Mouse (Mus musculus): ENCODE measurements around the gene AI413582. TPM values are rescaled to one million over a fixed set of nuclear protein-coding genes. Genes with fewer than 3 reads are reported as not detected.

Gene AI413582
- polyA plus RNA-seq, 1 experiment from 2014 or later = 19.7 TPM

DNA sequence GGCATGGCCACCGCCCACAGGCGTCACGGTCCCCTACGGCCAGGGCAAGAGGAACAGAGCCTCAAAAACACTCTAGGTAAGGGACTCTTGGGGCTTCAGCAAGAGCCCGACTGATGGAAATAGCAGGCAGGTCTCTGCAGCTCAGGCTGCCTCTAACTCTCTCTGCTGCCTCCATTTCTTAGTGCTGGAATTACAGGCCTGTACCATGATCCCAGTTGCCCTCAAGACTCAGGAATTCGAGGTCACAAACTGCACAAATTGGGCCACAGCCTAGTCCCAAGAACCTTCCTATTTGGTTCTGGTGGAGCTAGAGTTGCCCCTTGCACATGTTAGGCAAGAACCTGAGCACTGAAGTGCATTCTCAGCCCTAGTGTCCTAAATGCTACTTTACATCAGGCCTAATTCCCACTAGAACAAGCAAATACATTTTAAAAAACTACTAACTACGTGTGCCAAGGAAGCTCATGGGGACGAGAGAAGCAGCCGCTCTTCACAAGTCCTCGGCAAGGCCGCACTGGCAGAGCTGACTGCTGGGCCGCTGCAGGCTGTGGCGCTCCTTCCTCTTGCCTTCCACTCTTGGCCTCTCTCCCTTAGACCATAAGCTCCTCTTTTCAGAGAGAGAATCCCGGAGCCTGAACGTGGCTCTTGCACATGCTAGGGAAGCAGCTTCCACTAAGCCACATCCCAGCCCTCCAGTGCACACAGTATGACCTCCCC, 30.3 kb upstream of the AI413582 start:
- Histone ChIP-seq H3K27me3 (ENCODE audit: insufficient read depth, poor library complexity, severe bottlenecking) (no peaks in the 10 kb centered on the region), H3K36me3 (peaks cover 46% of the 10 kb centered on the region), H3K27ac (peak overlapping the region; percentile 82), H3K9me3 (no peaks in the 10 kb centered on the region), H3K4me3 (no peak overlapping the region), H3K4me1 (peaks cover 69% of the 10 kb centered on the region)
- WGBS = 66% methylated on average over 15 of the region's 15 CpGs
- no peak for DNase-seq (ENCODE audit: low spot score)

DNA sequence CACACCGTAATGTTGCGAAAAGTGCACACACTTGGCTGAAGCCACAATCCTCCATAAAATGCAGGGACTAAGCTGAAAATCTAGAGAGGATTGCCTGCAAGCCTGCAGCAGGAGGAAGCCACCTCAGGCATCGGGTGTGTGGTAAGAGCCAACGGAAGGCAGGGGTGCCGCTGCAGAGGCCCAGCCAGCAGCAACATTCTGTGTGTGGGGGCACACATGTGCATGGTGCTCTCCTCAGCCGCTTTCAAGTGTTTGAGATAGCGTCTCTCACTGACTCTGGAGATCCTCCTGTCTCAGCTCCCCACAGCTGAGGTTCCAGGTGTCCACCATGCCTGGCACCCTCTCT, 27.0 kb upstream of the AI413582 start:
- whole genome bisulfite sequencing = 96% methylated on average over 7 of the region's 7 CpGs
- Histone ChIP-seq H3K27me3 (ENCODE audit: insufficient read depth, poor library complexity, severe bottlenecking) (no peaks in the 10 kb centered on the region), H3K36me3 (peaks cover 51% of the 10 kb centered on the region), H3K27ac (no peak overlapping the region), H3K9me3 (no peaks in the 10 kb centered on the region), H3K4me1 (peaks cover 81% of the 10 kb centered on the region), H3K4me3 (no peak overlapping the region)
- no peak for DNase-seq (ENCODE audit: low spot score)

DNA sequence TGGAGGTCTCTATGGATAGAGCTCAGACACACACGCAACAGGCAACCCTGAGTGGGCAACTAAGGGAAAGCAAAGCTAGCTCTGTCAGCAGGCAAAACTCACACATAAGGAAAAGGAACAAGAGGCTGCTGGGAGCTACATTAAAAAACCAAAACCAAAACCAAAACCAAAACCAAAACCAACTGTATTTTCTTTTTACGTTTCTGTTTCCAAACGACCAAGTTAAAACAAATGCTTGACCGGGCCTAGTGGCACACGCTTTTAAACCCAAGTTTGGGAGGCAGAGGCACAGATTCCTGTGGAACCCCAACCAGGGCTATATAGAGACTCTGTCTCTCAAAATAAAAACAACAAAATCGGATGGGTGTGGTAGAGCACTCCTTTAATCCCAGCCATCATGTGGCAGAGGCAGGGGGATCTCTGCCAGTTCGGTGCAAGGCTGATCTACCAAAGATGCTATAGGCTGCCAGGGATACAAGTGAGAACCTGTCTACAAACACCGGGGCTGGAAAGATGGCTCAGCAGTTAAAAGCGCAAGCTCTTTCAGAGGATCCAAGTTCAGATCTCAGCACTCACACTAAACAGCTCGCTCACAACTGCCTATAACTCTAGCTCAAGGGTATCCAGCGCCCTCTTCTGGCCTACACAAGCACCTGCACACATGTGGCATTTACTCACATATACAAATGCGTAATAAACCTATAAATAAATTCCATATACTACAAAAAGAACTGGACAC, 26.4 kb upstream of the AI413582 start:
- no peak overlapping the region for H3K4me3 ChIP-seq
- H3K9me3 ChIP-seq = no peaks in the 10 kb centered on the region
- DNase-seq (ENCODE audit: low spot score) = no peak
- H3K36me3 ChIP-seq = peaks cover 49% of the 10 kb centered on the region
- H3K27ac ChIP-seq = no peak overlapping the region
- 87% methylated on average over 12 of the region's 12 CpGs for WGBS
- H3K4me1 ChIP-seq = peaks cover 81% of the 10 kb centered on the region
- no peaks in the 10 kb centered on the region for H3K27me3 ChIP-seq (ENCODE audit: insufficient read depth, poor library complexity, severe bottlenecking)

DNA sequence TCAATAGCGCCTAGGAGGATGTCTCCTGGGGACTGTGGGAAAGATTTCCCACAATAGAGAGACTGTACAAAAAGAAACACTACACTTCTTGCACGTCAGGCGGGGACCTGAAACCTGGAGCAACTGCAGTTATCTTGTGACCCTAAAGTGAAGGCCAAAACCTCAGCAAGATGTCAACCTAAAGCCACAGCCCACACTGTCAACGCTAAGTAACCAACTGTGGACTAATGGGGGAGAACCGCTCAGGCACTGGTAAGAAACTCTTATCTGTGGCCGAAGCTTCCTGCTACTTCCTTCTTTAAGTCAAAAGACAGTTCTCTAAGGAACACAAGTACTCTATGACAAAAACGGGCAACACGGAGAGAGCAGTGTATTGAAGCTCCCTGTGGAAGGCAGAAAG, 22.7 kb upstream of the AI413582 start:
- DNase-seq (ENCODE audit: low spot score) = no peak
- Histone ChIP-seq H3K27me3 (ENCODE audit: insufficient read depth, poor library complexity, severe bottlenecking) (no peaks in the 10 kb centered on the region), H3K4me1 (peaks cover 71% of the 10 kb centered on the region), H3K9me3 (no peaks in the 10 kb centered on the region), H3K4me3 (no peak overlapping the region), H3K36me3 (peaks cover 45% of the 10 kb centered on the region), H3K27ac (peak overlapping the region; percentile 56)
- 64% methylated on average over 8 of the region's 8 CpGs for WGBS

DNA sequence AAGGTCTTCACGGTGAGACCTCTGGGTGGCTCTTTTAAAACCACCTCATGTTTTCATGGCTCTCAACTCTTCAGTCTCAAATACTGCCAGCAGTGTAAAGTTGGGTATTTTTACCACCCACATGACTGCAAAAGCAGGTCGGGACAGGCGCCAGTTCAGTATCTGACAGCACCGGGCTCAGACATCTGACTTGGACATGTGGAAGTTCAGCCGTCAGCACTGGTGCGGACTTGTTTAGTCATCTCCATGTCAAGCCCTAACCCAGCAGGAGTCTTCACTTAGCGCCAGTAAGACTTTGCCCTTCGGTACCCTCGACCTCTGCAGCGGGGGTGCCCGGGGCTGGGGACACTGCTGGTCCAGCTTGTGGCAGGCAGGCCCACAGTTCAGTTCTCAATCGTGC, 21.7 kb upstream of the AI413582 start:
- 0 out of 2 replicates have a peak overlapping the region, but pooled peaks have one; percentile 0 for H3K4me3 ChIP-seq
- peaks cover 73% of the 10 kb centered on the region for H3K4me1 ChIP-seq
- H3K27ac ChIP-seq = peak overlapping the region; percentile 54
- 45% methylated on average over 12 of the region's 12 CpGs for WGBS
- peaks cover 45% of the 10 kb centered on the region for H3K36me3 ChIP-seq
- DNase-seq (ENCODE audit: low spot score) = no peak
- H3K9me3 ChIP-seq = no peaks in the 10 kb centered on the region
- H3K27me3 ChIP-seq (ENCODE audit: insufficient read depth, poor library complexity, severe bottlenecking) = no peaks in the 10 kb centered on the region

DNA sequence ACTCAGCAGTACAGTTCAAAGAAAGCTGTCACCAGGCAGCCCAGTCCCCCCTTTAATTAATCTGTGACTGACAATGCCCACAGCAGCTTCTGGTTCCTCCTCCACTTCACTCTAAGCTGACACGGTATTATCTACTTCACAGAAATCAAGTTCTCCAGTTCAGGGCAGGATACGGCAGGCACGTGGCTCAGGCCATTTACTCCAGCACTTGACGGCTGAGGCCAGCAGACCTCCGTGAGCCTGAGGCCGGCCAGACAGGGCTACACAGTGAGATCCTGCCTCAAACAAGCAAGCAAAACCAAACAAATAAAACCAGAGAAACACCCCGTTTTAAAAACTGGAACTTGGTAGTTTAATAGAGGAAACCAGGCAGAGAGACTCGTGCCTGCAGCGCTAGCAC, 21.1 kb upstream of the AI413582 start:
- H3K27me3 ChIP-seq (ENCODE audit: insufficient read depth, poor library complexity, severe bottlenecking) = no peaks in the 10 kb centered on the region
- H3K4me1 ChIP-seq = peaks cover 68% of the 10 kb centered on the region
- H3K4me3 ChIP-seq = 0 out of 2 replicates have a peak overlapping the region, but pooled peaks have one; percentile 0
- peak overlapping the region; percentile 54 for H3K27ac ChIP-seq
- no peaks in the 10 kb centered on the region for H3K9me3 ChIP-seq
- H3K36me3 ChIP-seq = peaks cover 49% of the 10 kb centered on the region
- 48% methylated on average over 9 of the region's 9 CpGs for WGBS
- DNase-seq (ENCODE audit: low spot score) = no peak

DNA sequence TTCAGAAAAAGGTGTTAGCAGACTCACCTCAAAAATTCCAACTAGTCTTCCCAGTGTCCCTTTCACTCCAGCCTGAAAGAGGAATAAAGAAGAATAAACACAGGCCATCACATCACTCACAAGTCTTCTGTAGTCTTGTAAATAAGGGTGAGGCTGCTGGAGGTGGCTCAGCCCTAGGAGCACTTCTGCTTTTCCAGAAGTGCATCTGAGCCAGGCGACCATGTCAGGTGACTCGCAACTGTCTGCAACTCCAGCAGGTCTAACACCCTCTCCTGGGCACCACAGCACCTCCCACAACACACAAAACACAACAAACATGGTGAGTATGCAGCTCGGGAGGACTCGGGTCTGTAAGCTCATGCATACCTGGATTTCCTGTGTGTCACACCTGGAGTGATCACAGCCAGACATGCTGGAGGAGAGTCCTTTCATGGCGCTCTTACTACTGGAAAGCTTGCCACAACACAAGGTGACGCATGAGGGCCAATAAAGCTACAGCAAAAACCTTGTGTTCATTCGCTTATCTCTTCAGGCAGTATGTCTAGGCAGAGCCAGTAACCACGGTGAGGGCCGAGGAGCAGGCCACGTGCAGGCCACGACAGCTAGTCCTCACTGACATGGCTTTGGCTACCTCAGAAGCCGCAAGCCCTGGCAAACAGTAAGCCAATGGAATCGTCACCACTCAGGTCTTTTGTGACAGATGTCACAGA, 17.8 kb upstream of the AI413582 start:
- Histone ChIP-seq H3K4me3 (no peak overlapping the region), H3K9me3 (no peaks in the 10 kb centered on the region), H3K27ac (no peak overlapping the region), H3K4me1 (peaks cover 42% of the 10 kb centered on the region), H3K36me3 (peaks cover 77% of the 10 kb centered on the region), H3K27me3 (ENCODE audit: insufficient read depth, poor library complexity, severe bottlenecking) (no peaks in the 10 kb centered on the region)
- no peak for DNase-seq (ENCODE audit: low spot score)
- WGBS = 85% methylated on average over 13 of the region's 13 CpGs

DNA sequence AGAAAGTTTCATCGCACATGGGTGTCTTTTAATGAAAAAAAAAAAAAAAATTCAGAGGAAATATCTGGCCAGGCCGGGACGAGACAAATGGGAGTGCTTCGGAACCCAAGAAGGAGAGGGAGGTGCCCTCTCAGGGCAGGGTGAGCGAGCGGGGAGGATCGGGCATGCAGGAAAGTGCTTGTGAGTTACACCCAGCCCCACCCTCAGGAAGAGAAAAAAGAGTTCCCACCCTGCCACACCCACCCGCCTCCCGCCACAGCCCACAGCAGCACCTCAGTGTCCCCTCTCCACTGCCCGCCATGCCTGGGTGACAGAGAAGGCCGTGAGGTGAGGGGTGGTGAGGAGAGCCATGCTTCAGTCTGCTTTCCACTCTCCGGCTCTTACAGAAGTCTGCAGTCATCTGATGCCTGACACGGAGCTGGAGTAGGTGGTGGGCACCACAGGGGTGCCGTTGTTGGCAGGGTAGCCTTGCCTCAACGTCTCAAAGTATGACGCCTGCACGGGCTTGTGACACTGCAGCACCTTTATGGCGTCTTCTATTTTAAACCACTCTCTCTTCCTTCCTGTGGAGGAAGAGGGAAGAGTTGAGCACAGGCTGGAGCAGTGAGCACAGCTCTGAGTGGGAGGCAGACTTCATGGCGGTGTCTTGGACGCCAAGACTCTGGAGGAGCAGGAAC, 15.0 kb upstream of the AI413582 start:
- Histone ChIP-seq H3K9me3 (no peaks in the 10 kb centered on the region), H3K4me1 (peaks cover 21% of the 10 kb centered on the region), H3K27ac (no peak overlapping the region), H3K27me3 (ENCODE audit: insufficient read depth, poor library complexity, severe bottlenecking) (no peaks in the 10 kb centered on the region), H3K36me3 (peaks cover 91% of the 10 kb centered on the region), H3K4me3 (no peak overlapping the region)
- WGBS = 83% methylated on average over 20 of the region's 20 CpGs
- no peak for DNase-seq (ENCODE audit: low spot score)

DNA sequence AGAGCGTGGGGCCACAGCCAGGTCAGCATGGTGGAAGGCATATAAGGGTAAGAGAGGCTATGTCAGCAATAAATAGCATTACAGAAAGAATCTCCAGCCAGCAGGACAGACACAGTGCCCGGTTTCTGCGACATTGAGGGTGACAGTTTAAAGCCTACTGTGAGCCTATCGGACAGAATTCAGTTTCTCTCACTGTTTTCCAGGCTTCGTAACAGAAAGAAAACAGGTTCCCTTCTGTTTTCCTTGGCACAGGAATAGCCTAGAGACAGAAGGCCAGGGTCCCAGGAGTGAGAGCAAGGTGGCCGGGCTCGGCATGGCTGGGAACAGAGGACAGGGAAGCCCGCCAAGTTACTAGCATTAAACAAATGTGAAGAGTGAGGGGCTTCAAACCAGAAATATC, 14.3 kb upstream of the AI413582 start:
- H3K9me3 ChIP-seq = no peaks in the 10 kb centered on the region
- H3K27ac ChIP-seq = no peak overlapping the region
- H3K4me3 ChIP-seq = no peak overlapping the region
- 89% methylated on average over 8 of the region's 8 CpGs for WGBS
- H3K27me3 ChIP-seq (ENCODE audit: insufficient read depth, poor library complexity, severe bottlenecking) = no peaks in the 10 kb centered on the region
- peaks cover 92% of the 10 kb centered on the region for H3K36me3 ChIP-seq
- peaks cover 21% of the 10 kb centered on the region for H3K4me1 ChIP-seq
- no peak for DNase-seq (ENCODE audit: low spot score)

DNA sequence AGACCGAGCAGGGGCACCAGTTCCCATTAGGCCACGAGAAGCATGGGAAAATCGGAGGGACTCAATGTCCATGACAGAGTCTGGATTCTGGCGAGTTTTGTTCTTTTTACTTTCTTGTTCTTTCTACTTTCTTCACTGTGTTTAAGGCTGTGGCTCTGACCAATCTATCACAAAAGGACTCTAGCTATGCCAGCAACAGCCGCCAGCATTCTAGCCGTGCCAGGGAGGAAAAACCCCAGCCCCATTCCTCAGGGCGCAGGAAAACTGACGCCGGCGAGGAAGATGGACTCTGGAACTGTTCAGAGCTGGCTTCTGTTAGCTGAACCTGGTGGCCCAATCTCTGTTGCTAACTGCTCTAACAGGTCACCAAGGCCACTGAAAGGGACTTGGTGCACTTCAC, 12.9 kb upstream of the AI413582 start:
- peaks cover 24% of the 10 kb centered on the region for H3K4me1 ChIP-seq
- DNase-seq (ENCODE audit: low spot score) = no peak
- peaks cover 92% of the 10 kb centered on the region for H3K36me3 ChIP-seq
- H3K9me3 ChIP-seq = no peaks in the 10 kb centered on the region
- no peaks in the 10 kb centered on the region for H3K27me3 ChIP-seq (ENCODE audit: insufficient read depth, poor library complexity, severe bottlenecking)
- 90% methylated on average over 10 of the region's 10 CpGs for WGBS
- H3K4me3 ChIP-seq = no peak overlapping the region
- no peak overlapping the region for H3K27ac ChIP-seq

DNA sequence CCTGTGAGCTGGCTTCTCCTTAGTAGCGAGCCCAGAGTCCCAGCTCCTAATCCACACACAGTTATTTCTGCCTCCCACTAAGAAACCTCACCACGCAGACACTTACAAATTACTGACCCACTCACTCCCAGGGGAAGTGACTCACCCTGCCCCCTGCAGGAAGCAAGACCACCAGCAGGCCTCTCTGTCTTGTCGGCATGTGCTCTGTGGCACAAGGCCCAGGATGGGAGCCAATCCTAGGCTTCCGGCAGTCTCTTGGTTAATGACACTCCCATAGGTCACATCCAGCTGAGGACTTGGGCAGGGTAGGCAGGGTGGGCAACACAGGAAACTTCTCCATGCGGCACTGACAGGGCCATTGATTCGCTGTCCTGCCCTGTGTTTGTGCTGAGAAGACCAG, 11.9 kb upstream of the AI413582 start:
- no peak for DNase-seq (ENCODE audit: low spot score)
- Histone ChIP-seq H3K27ac (no peak overlapping the region), H3K4me3 (no peak overlapping the region), H3K4me1 (peaks cover 19% of the 10 kb centered on the region), H3K27me3 (ENCODE audit: insufficient read depth, poor library complexity, severe bottlenecking) (no peaks in the 10 kb centered on the region), H3K9me3 (no peaks in the 10 kb centered on the region), H3K36me3 (peaks cover 88% of the 10 kb centered on the region)
- WGBS = 79% methylated on average over 6 of the region's 6 CpGs

DNA sequence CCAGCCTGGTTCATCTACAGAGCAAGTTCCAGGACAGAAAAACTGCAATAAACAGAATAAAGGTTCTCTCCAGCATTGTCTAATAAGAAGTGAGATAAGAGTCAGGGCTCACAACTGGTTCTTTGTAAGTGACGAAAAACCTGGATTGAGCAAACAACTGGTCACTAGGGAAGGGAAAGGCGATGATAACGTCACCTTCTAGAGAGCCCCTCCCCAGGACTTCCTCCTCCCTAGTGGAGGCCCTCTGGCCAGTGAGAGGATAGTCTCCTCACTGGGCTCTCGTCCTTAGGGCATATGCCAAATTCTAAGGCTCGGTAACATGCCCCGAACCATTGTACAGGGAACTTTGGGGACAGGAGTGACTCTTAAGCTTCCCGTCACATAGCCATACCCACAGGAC, 10.5 kb upstream of the AI413582 start:
- no peak for DNase-seq (ENCODE audit: low spot score)
- H3K27me3 ChIP-seq (ENCODE audit: insufficient read depth, poor library complexity, severe bottlenecking) = no peaks in the 10 kb centered on the region
- H3K36me3 ChIP-seq = peaks cover 77% of the 10 kb centered on the region
- no peak overlapping the region for H3K27ac ChIP-seq
- no peak overlapping the region for H3K4me3 ChIP-seq
- 80% methylated on average over 7 of the region's 7 CpGs for WGBS
- H3K9me3 ChIP-seq = no peaks in the 10 kb centered on the region
- H3K4me1 ChIP-seq = peaks cover 16% of the 10 kb centered on the region

Data from heart, embryonic 10.5 days (tissue).